ENCODE assay signal across 18 mouse cellular contexts in genomic region chr2:75759196-75759885, GRCm38 (mm10). TPM values are rescaled to one million over a fixed set of nuclear protein-coding genes. Genes with fewer than 3 reads are reported as not detected.
DNase-seq lines count a peak whose midpoint lies in the region; ATAC-seq and TF ChIP-seq lines count a peak whose summit lies in the region.
"Had no signal": no experiment of that assay in that cellular context is flagged by ENCODE, and none has a peak within 500 bp of the region (broad histone marks: within the 10 kb centered on the region; RNA-seq: fewer than 3 reads in every experiment).

No protein-coding gene starts in this region.

- H3K9ac ChIP-seq in forebrain, embryonic 15.5 days (replicated peaks) = no peak overlapping the region
- H3K9ac ChIP-seq in midbrain, embryonic 12.5 days (replicated peaks) = no peak overlapping the region
- H3K9ac ChIP-seq in midbrain, embryonic 15.5 days = no peak overlapping the region
- no peak overlapping the region for H3K9ac ChIP-seq in forebrain, embryonic 16.5 days (replicated peaks; ENCODE audit: low read depth, low read length)
- H3K9ac ChIP-seq in stomach, postnatal 0 days (ENCODE audit: low read length) = no peak overlapping the region
- H3K9ac ChIP-seq: embryonic facial prominence, embryonic 12.5 days; heart, embryonic 12.5 days; hindbrain, embryonic 15.5 days had no signal

- peak overlapping the region; percentile 62 for H3K27ac ChIP-seq in forebrain, embryonic 10.5 days
- no peak overlapping the region for H3K27ac ChIP-seq in forebrain, embryonic 15.5 days (replicated peaks)
- 0 out of 2 replicates have a peak overlapping the region, but pooled peaks have one; percentile 31 for H3K27ac ChIP-seq in midbrain, embryonic 12.5 days (replicated peaks)
- H3K27ac ChIP-seq in midbrain, embryonic 15.5 days = no peak overlapping the region
- no peak overlapping the region for H3K27ac ChIP-seq in forebrain, embryonic 16.5 days (ENCODE audit: low read length)
- peak overlapping the region; percentile 93; the same call in 1 of the 2 replicates for H3K27ac ChIP-seq in stomach, postnatal 0 days (replicated peaks)
- no peak overlapping the region for H3K27ac ChIP-seq in layer of hippocampus, adult 2 months
- H3K27ac ChIP-seq: embryonic facial prominence, embryonic 12.5 days; heart, adult 2 months; hindbrain, embryonic 10.5 days; hindbrain, embryonic 15.5 days had no signal

- peaks cover 50% of the 10 kb centered on the region for H3K4me1 ChIP-seq in forebrain, embryonic 10.5 days
- H3K4me1 ChIP-seq in forebrain, embryonic 15.5 days = peaks cover 5% of the 10 kb centered on the region; the same call in 1 of the 2 replicates
- H3K4me1 ChIP-seq in midbrain, embryonic 12.5 days = peaks cover 22% of the 10 kb centered on the region
- H3K4me1 ChIP-seq in midbrain, embryonic 15.5 days = 0 out of 2 replicates have a peak, but pooled peaks cover 5% of the 10 kb centered on the region
- peaks cover 15% of the 10 kb centered on the region for H3K4me1 ChIP-seq in forebrain, embryonic 16.5 days (replicated peaks; ENCODE audit: control insufficient read depth, insufficient read depth, low read length)
- peaks cover 5% of the 10 kb centered on the region for H3K4me1 ChIP-seq in stomach, postnatal 0 days (replicated peaks; ENCODE audit: control insufficient read depth, insufficient read depth)
- H3K4me1 ChIP-seq: hindbrain, embryonic 15.5 days had no signal

- H3K9me3 ChIP-seq in forebrain, embryonic 10.5 days = no peaks in the 10 kb centered on the region
- H3K9me3 ChIP-seq in forebrain, embryonic 15.5 days = no peaks in the 10 kb centered on the region
- no peaks in the 10 kb centered on the region for H3K9me3 ChIP-seq in midbrain, embryonic 12.5 days
- no peaks in the 10 kb centered on the region for H3K9me3 ChIP-seq in midbrain, embryonic 15.5 days
- H3K9me3 ChIP-seq in forebrain, embryonic 16.5 days (ENCODE audit: control insufficient read depth, low read length) = no peaks in the 10 kb centered on the region
- no peaks in the 10 kb centered on the region for H3K9me3 ChIP-seq in stomach, postnatal 0 days (ENCODE audit: control insufficient read depth, low read length)
- H3K9me3 ChIP-seq: embryonic facial prominence, embryonic 12.5 days; heart, embryonic 12.5 days; hindbrain, embryonic 10.5 days; hindbrain, embryonic 15.5 days had no signal

- peaks cover 8% of the 10 kb centered on the region; the same call in 1 of the 2 replicates for H3K27me3 ChIP-seq in forebrain, embryonic 10.5 days (ENCODE audit: poor library complexity, severe bottlenecking)
- no peaks in the 10 kb centered on the region for H3K27me3 ChIP-seq in forebrain, embryonic 15.5 days
- H3K27me3 ChIP-seq in midbrain, embryonic 12.5 days = peaks cover 6% of the 10 kb centered on the region; the same call in 1 of the 2 replicates
- H3K27me3 ChIP-seq in midbrain, embryonic 15.5 days (replicated peaks) = no peaks in the 10 kb centered on the region
- no peaks in the 10 kb centered on the region for H3K27me3 ChIP-seq in forebrain, embryonic 16.5 days (replicated peaks; ENCODE audit: control insufficient read depth, insufficient read depth, low read length)
- H3K27me3 ChIP-seq in stomach, postnatal 0 days (ENCODE audit: control insufficient read depth, insufficient read depth, low read length) = no peaks in the 10 kb centered on the region
- H3K27me3 ChIP-seq: embryonic facial prominence, embryonic 12.5 days; heart, embryonic 12.5 days; hindbrain, embryonic 15.5 days had no signal

- no peaks in the 10 kb centered on the region for H3K36me3 ChIP-seq in forebrain, embryonic 10.5 days (replicated peaks)
- H3K36me3 ChIP-seq in forebrain, embryonic 15.5 days = no peaks in the 10 kb centered on the region
- H3K36me3 ChIP-seq in midbrain, embryonic 12.5 days = no peaks in the 10 kb centered on the region
- H3K36me3 ChIP-seq in midbrain, embryonic 15.5 days (replicated peaks) = no peaks in the 10 kb centered on the region
- H3K36me3 ChIP-seq in forebrain, embryonic 16.5 days (ENCODE audit: control insufficient read depth, insufficient read depth) = no peaks in the 10 kb centered on the region
- H3K36me3 ChIP-seq in stomach, postnatal 0 days (ENCODE audit: control insufficient read depth, insufficient read depth, low read length) = no peaks in the 10 kb centered on the region
- H3K36me3 ChIP-seq: embryonic facial prominence, embryonic 12.5 days; heart, embryonic 12.5 days; hindbrain, embryonic 10.5 days; hindbrain, embryonic 15.5 days had no signal

- no peak overlapping the region for H3K4me2 ChIP-seq in forebrain, embryonic 15.5 days (replicated peaks)
- H3K4me2 ChIP-seq in midbrain, embryonic 12.5 days (replicated peaks) = no peak overlapping the region
- H3K4me2 ChIP-seq in midbrain, embryonic 15.5 days = no peak overlapping the region
- H3K4me2 ChIP-seq in forebrain, embryonic 16.5 days (ENCODE audit: low read length) = no peak overlapping the region
- no peak overlapping the region for H3K4me2 ChIP-seq in stomach, postnatal 0 days (replicated peaks; ENCODE audit: low read depth)
- H3K4me2 ChIP-seq: embryonic facial prominence, embryonic 12.5 days; heart, embryonic 12.5 days; hindbrain, embryonic 15.5 days had no signal

- WGBS in forebrain, embryonic 10.5 days = 62% methylated on average over 11 of the region's 11 CpGs
- 32% methylated on average over 11 of the region's 11 CpGs for WGBS in forebrain, embryonic 15.5 days
- 50% methylated on average over 11 of the region's 11 CpGs for WGBS in midbrain, embryonic 12.5 days
- WGBS in midbrain, embryonic 15.5 days = 43% methylated on average over 11 of the region's 11 CpGs
- WGBS in forebrain, embryonic 16.5 days = 29% methylated on average over 11 of the region's 11 CpGs
- 74% methylated on average over 11 of the region's 11 CpGs for WGBS in stomach, postnatal 0 days

- ATAC-seq in forebrain, embryonic 15.5 days (replicated peaks) = no peak
- ATAC-seq in midbrain, embryonic 12.5 days (ENCODE audit: low FRiP score, low read depth) = 0 out of 2 replicates have a peak, but pooled peaks have one; percentile 47
- no peak for ATAC-seq in midbrain, embryonic 15.5 days (replicated peaks)
- ATAC-seq in forebrain, embryonic 16.5 days = 0 out of 2 replicates have a peak, but pooled peaks have one; percentile 18
- ATAC-seq in stomach, postnatal 0 days (ENCODE audit: low FRiP score, low TSS enrichment) = no peak

- no peak for TF ChIP-seq EP300 in stomach, postnatal 0 days (optimal IDR thresholded peaks at IDR 0.05)

- H3K4me3 ChIP-seq in forebrain, embryonic 10.5 days = no peak overlapping the region
- H3K4me3 ChIP-seq in forebrain, embryonic 15.5 days = no peak overlapping the region
- H3K4me3 ChIP-seq in midbrain, embryonic 12.5 days = no peak overlapping the region
- no peak overlapping the region for H3K4me3 ChIP-seq in midbrain, embryonic 15.5 days
- no peak overlapping the region for H3K4me3 ChIP-seq in forebrain, embryonic 16.5 days (replicated peaks; ENCODE audit: low read length)
- no peak overlapping the region for H3K4me3 ChIP-seq in stomach, postnatal 0 days (ENCODE audit: low read depth, low read length)
- H3K4me3 ChIP-seq in layer of hippocampus, adult 2 months = no peak overlapping the region
- H3K4me3 ChIP-seq: embryonic facial prominence, embryonic 12.5 days; heart, adult 2 months; heart, embryonic 12.5 days; hindbrain, embryonic 10.5 days; hindbrain, embryonic 15.5 days had no signal

- TF ChIP-seq CTCF in stomach, postnatal 0 days (IDR thresholded peaks at IDR 0.05; ENCODE audit: low read depth) = no peak
- no peak for TF ChIP-seq CTCF in layer of hippocampus, adult 2 months (conservative IDR thresholded peaks at IDR 0.05)

- no peak for DNase-seq in forebrain, embryonic 10.5 days (ENCODE audit: extremely low spot score, low spot score)
- DNase-seq in stomach, postnatal 0 days (ENCODE audit: low spot score) = no peak
- no peak for DNase-seq in layer of hippocampus, adult 2 months (ENCODE audit: low spot score in 2 of 2)
- DNase-seq in B cell, adult 2 months = no peak
- DNase-seq: adrenal gland, postnatal 10 days; cerebellum, adult 11-12 months; cerebellum, adult 9-10 months; cerebellum, postnatal 25 days; gastrocnemius, postnatal 10 days; heart, adult 2 months had no signal

RNA-seq across cellular contexts. Expression of gene Nfe2l2, which starts 54.9 kb away (rescaled TPM):
- 23.8 and 26.5 TPM in 2 replicates for polyA plus RNA-seq in forebrain, embryonic 10.5 days (2016; fragmentation: Nextera tagmentation; extraction: Ambion mirVana)
- polyA plus RNA-seq in forebrain, embryonic 15.5 days (2015; fragmentation: Nextera tagmentation; extraction: Ambion mirVana) = 13.3 and 14.3 TPM in 2 replicates
- polyA plus RNA-seq in midbrain, embryonic 12.5 days (2016; fragmentation: Nextera tagmentation; extraction: Ambion mirVana) = 17.6 and 20.3 TPM in 2 replicates
- polyA plus RNA-seq in midbrain, embryonic 15.5 days (2015; fragmentation: Nextera tagmentation; extraction: Ambion mirVana) = 11.5 and 12.3 TPM in 2 replicates
- 12.7 and 16.1 TPM in 2 replicates for polyA plus RNA-seq in forebrain, embryonic 16.5 days (2015; fragmentation: Nextera tagmentation; extraction: Ambion mirVana)
- polyA plus RNA-seq in stomach, postnatal 0 days (2015; fragmentation: Nextera tagmentation; extraction: Ambion mirVana) = 125 and 144 TPM in 2 replicates
- total RNA-seq in layer of hippocampus, adult 2 months (2021) = 10 to 100 TPM; 12.6 to 13.6 TPM

Comparison
In these comparisons a context has a peak if more than half of its experiments do, and no peak if none do; other contexts are left out.
1. H3K27ac ChIP-seq: peak in forebrain, embryonic 10.5 days (single experiment), midbrain, embryonic 12.5 days (single experiment) and stomach, postnatal 0 days (single experiment); none in forebrain, embryonic 15.5 days (single experiment), midbrain, embryonic 15.5 days (single experiment), forebrain, embryonic 16.5 days (single experiment) and layer of hippocampus, adult 2 months (single experiment).
2. ATAC-seq: peak in midbrain, embryonic 12.5 days (single experiment) and forebrain, embryonic 16.5 days (single experiment); none in forebrain, embryonic 15.5 days (single experiment), midbrain, embryonic 15.5 days (single experiment) and stomach, postnatal 0 days (single experiment).